Mouse (Mus musculus) lung, postnatal 0 days (tissue): ENCODE results near the gene Smco3.

Experiments used
- CTCF ChIP-seq: IDR thresholded peaks from 2 replicates; pipeline ENCODE4 v1.5.1; 2016; ENCODE audit warnings: antibody characterized with exemption, mild to moderate bottlenecking
- EP300 ChIP-seq: IDR thresholded peaks from 2 replicates; pipeline ENCODE4 v1.6.1; 2016; ENCODE audit warnings: antibody characterized with exemption, mild to moderate bottlenecking, control low read depth

DNA sequence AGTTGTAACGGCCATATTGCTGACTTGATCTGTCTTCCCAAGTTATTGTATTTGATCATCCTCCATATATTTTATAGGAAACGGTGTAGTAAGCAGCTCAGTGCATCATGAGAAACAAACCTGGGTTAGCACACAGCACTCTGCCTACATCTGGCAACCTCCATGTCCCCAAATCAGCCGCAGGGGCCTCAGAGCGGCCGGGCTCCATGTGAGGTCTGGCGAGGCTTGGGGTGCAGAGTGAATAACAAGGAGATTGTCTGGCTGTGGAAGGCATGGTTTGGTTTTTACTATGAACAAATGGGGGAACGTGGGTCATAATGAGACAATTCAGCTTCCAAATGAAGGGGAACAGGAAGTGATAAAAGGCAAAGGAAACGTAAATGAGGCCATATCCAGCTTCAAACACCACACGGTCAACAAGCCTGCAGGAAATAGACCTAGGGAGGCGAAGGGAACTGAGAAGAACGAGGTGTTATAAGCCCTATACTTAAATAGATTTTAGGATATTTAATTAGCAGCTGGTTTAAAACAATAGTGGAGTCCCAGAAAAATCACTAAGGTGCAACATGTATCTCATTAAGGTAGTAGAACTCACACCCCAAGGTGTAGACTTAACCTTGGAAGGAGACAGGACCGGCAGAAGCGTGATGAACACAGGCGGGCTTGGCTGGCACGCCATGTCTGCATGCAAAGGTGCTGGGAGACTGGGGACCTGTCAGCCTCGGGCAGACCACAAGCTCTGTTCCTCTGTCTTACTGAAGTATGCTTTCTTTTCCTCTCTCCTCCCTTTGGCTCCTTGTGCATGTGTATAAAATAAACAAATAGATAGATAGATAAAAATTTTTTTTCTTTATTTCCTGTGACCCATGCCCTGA, 42.1 kb downstream of the Smco3 start:
- no peak for TF ChIP-seq CTCF
- TF ChIP-seq EP300, result no peak
